Comparison of ENCODE assay signal across 8 mouse cellular contexts in genomic region chr11:68384592-68385020, GRCm38 (mm10). TPM values are rescaled to one million over a fixed set of nuclear protein-coding genes. Genes with fewer than 3 reads are reported as not detected.
DNase-seq lines count a peak whose midpoint lies in the region; ATAC-seq lines count a peak whose summit lies in the region.

No protein-coding gene starts in this region.

- H3K9ac ChIP-seq in hindbrain, embryonic 13.5 days = peak overlapping the region; percentile 82
- H3K9ac ChIP-seq in midbrain, embryonic 14.5 days (replicated peaks; ENCODE audit: low read length) = peak overlapping the region; percentile 59

- DNase-seq in kidney, postnatal 10 days = peak; percentile 21
- no peak for DNase-seq in kidney, adult 8-10 months
- DNase-seq in embryonic facial prominence, embryonic 10.5 days (ENCODE audit: low spot score) = peak; percentile 60
- peak; percentile 70 for DNase-seq in midbrain, embryonic 14.5 days
- DNase-seq in urinary bladder, postnatal 4 days (ENCODE audit: low spot score in 2 of 2) = no peak
- no peak for DNase-seq in thymus, postnatal 4 days
- DNase-seq in layer of hippocampus, postnatal 14 days (ENCODE audit: low spot score in 2 of 2) = no peak

- no peak for ATAC-seq in hindbrain, embryonic 13.5 days (ENCODE audit: low FRiP score)
- no peak for ATAC-seq in midbrain, embryonic 14.5 days (ENCODE audit: low FRiP score, low TSS enrichment)

- peak overlapping the region; percentile 84 for H3K27ac ChIP-seq in embryonic facial prominence, embryonic 10.5 days (replicated peaks)
- peak overlapping the region; percentile 87 for H3K27ac ChIP-seq in hindbrain, embryonic 13.5 days
- peak overlapping the region; percentile 54 for H3K27ac ChIP-seq in midbrain, embryonic 14.5 days (replicated peaks; ENCODE audit: low read depth, low read length)

- H3K4me1 ChIP-seq in embryonic facial prominence, embryonic 10.5 days = peaks cover 64% of the 10 kb centered on the region
- H3K4me1 ChIP-seq in hindbrain, embryonic 13.5 days (replicated peaks) = peaks cover 60% of the 10 kb centered on the region
- peaks cover 20% of the 10 kb centered on the region for H3K4me1 ChIP-seq in midbrain, embryonic 14.5 days (ENCODE audit: control insufficient read depth, insufficient read depth, low read length)

- H3K27me3 ChIP-seq in embryonic facial prominence, embryonic 10.5 days (replicated peaks; ENCODE audit: low read depth, poor library complexity, severe bottlenecking) = peaks cover 100% of the 10 kb centered on the region
- H3K27me3 ChIP-seq in hindbrain, embryonic 13.5 days = peaks cover 90% of the 10 kb centered on the region
- H3K27me3 ChIP-seq in midbrain, embryonic 14.5 days (ENCODE audit: control insufficient read depth, insufficient read depth, low read length) = peaks cover 66% of the 10 kb centered on the region

- H3K4me3 ChIP-seq in embryonic facial prominence, embryonic 10.5 days = peak overlapping the region; percentile 73
- peak overlapping the region; percentile 62 for H3K4me3 ChIP-seq in hindbrain, embryonic 13.5 days
- peak overlapping the region; percentile 53 for H3K4me3 ChIP-seq in midbrain, embryonic 14.5 days (replicated peaks; ENCODE audit: low read depth, low read length)

- under 1% methylated on average over 27 of the region's 27 CpGs for WGBS in embryonic facial prominence, embryonic 10.5 days
- WGBS in hindbrain, embryonic 13.5 days = under 1% methylated on average over 27 of the region's 27 CpGs
- under 1% methylated on average over 27 of the region's 27 CpGs for WGBS in midbrain, embryonic 14.5 days

- no peaks in the 10 kb centered on the region for H3K9me3 ChIP-seq in embryonic facial prominence, embryonic 10.5 days
- H3K9me3 ChIP-seq in hindbrain, embryonic 13.5 days = no peaks in the 10 kb centered on the region
- no peaks in the 10 kb centered on the region for H3K9me3 ChIP-seq in midbrain, embryonic 14.5 days (ENCODE audit: control insufficient read depth, low read length)

- H3K36me3 ChIP-seq in embryonic facial prominence, embryonic 10.5 days (replicated peaks) = no peaks in the 10 kb centered on the region
- no peaks in the 10 kb centered on the region for H3K36me3 ChIP-seq in hindbrain, embryonic 13.5 days
- H3K36me3 ChIP-seq in midbrain, embryonic 14.5 days (ENCODE audit: control insufficient read depth, insufficient read depth, low read length) = no peaks in the 10 kb centered on the region

- peak overlapping the region; percentile 92 for H3K4me2 ChIP-seq in hindbrain, embryonic 13.5 days
- peak overlapping the region; percentile 90 for H3K4me2 ChIP-seq in midbrain, embryonic 14.5 days (ENCODE audit: low read length)

RNA-seq across cellular contexts. Expression of gene Ntn1, which starts 16.0 kb away (rescaled TPM):
- 7.4 and 8.2 TPM in 2 replicates for polyA plus RNA-seq in embryonic facial prominence, embryonic 10.5 days (2016; fragmentation: Nextera tagmentation; extraction: Ambion mirVana)
- polyA plus RNA-seq in hindbrain, embryonic 13.5 days (2015; fragmentation: Nextera tagmentation; extraction: Ambion mirVana) = 22.3 and 26.4 TPM in 2 replicates
- 8.4 and 12.3 TPM in 2 replicates for polyA plus RNA-seq in midbrain, embryonic 14.5 days (2014; fragmentation: Nextera tagmentation; extraction: Ambion mirVana)
- 1 to 10 TPM; 7.1 to 7.4 TPM for total RNA-seq in layer of hippocampus, postnatal 14 days (2021)

RNA-seq across cellular contexts. Expression of gene Pik3r5, which starts 47.3 kb away (rescaled TPM):
- polyA plus RNA-seq in embryonic facial prominence, embryonic 10.5 days (2016; fragmentation: Nextera tagmentation; extraction: Ambion mirVana) = 0.69 and 1.3 TPM in 2 replicates
- 0.62 and 0.97 TPM in 2 replicates for polyA plus RNA-seq in hindbrain, embryonic 13.5 days (2015; fragmentation: Nextera tagmentation; extraction: Ambion mirVana)
- polyA plus RNA-seq in midbrain, embryonic 14.5 days (2014; fragmentation: Nextera tagmentation; extraction: Ambion mirVana) = 0.04 and 0.54 TPM in 2 replicates
- total RNA-seq in layer of hippocampus, postnatal 14 days (2021) = 1 to 10 TPM; 1.6 to 2.0 TPM

Comparison
In these comparisons a context has a peak if more than half of its experiments do, and no peak if none do; other contexts are left out.
1. DNase-seq: peak in kidney, postnatal 10 days (single experiment), embryonic facial prominence, embryonic 10.5 days (single experiment) and midbrain, embryonic 14.5 days (single experiment); none in kidney, adult 8-10 months (0 of 2), urinary bladder, postnatal 4 days (0 of 2), thymus, postnatal 4 days (single experiment) and layer of hippocampus, postnatal 14 days (0 of 2).
2. Peak in every context shown above with its lines, with median percentiles within 50 percentile points of each other: H3K27ac ChIP-seq and H3K4me3 ChIP-seq.